Mouse (Mus musculus) midbrain, embryonic 15.5 days (tissue): ENCODE data around the gene Gas2l2. TPM values are rescaled to one million over a fixed set of nuclear protein-coding genes. Genes with fewer than 3 reads are reported as not detected.

Source experiments
- ATAC-seq: fragments of 200-750 bp; cut with Nextera tagmentation; replicated peaks from 2 replicates; pipeline ENCODE4 v1.8.0; 2017; ENCODE audit warnings: moderate TSS enrichment
- H3K27ac ChIP-seq: fragments of 300-500 bp; sonication (generic); 2 replicates; pipeline ENCODE4 v1.5.1; 2015; ENCODE audit warnings: mild to moderate bottlenecking, inconsistent platforms
- H3K27me3 ChIP-seq: fragments of 300-500 bp; sonication (generic); replicated peaks from 2 replicates; pipeline ENCODE4 v1.6.1; 2015; ENCODE audit warnings: inconsistent platforms
- H3K36me3 ChIP-seq: fragments of 300-500 bp; sonication (generic); replicated peaks from 2 replicates; pipeline ENCODE4 v1.6.1; 2015; ENCODE audit warnings: inconsistent platforms
- H3K4me1 ChIP-seq: fragments of 300-500 bp; sonication (generic); 2 replicates; pipeline ENCODE4 v1.6.1; 2015; ENCODE audit warnings: inconsistent platforms
- H3K4me2 ChIP-seq: fragments of 300-500 bp; sonication (generic); 2 replicates; pipeline ENCODE4 v1.6.1; 2015; ENCODE audit warnings: inconsistent platforms, mild to moderate bottlenecking, moderate library complexity
- H3K4me3 ChIP-seq: fragments of 300-500 bp; sonication (generic); 2 replicates; pipeline ENCODE4 v1.5.1; 2015; ENCODE audit warnings: mild to moderate bottlenecking, inconsistent platforms
- H3K9ac ChIP-seq: fragments of 300-500 bp; sonication (generic); 2 replicates; pipeline ENCODE4 v1.6.1; 2015; ENCODE audit warnings: mild to moderate bottlenecking, inconsistent platforms
- H3K9me3 ChIP-seq: fragments of 300-500 bp; sonication (generic); 2 replicates; pipeline ENCODE4 v1.6.1; 2016; ENCODE audit warnings: inconsistent platforms
- WGBS: fragments of 180-500 bp; shearing (Covaris S2); methylation state at CpG from one replicate; pipeline ENCODE4 v1.1.7; 2015; ENCODE audit warnings: mixed read lengths; 5-methylcytosine and 5-hydroxymethylcytosine counted together
- polyA plus RNA-seq: library from polyadenylated mRNA; unstranded; fragments of >200 nt; fragmentation: Nextera tagmentation; extraction: Ambion mirVana; gene quantifications from 2 replicates; pipeline ENCODE4 v1.2.1, GENCODE M21; 2015

Gas2l2 gene
- polyA plus RNA-seq, 1 experiment from 2014 or later: 0.54 TPM

GRCm38 (mm10) chr11:83409792-83410291 is 19.4 kb downstream of the Gas2l2 start:
- H3K4me1 ChIP-seq: peaks cover 27% of the 10 kb centered on the region
- peak overlapping the region; percentile 93 for H3K9ac ChIP-seq
- no peaks in the 10 kb centered on the region for H3K36me3 ChIP-seq
- peak overlapping the region; percentile 89 for H3K4me3 ChIP-seq
- H3K4me2 ChIP-seq: peak overlapping the region; percentile 86
- WGBS: 0% methylated on average over 37 of the region's 40 CpGs
- H3K9me3 ChIP-seq: no peaks in the 10 kb centered on the region
- H3K27ac ChIP-seq: peak overlapping the region; percentile 71
- H3K27me3 ChIP-seq: no peaks in the 10 kb centered on the region
- ATAC-seq: peak; percentile 63; the same call in 1 of the 2 replicates

GRCm38 (mm10) chr11:83409087-83409754 is 20.0 kb downstream of the Gas2l2 start, which contains the start of gene Rasl10b:
Gene Rasl10b, plus strand, starts transcription at chr11:83409137.
- H3K27me3 ChIP-seq: no peaks in the 10 kb centered on the region
- peak within 1 kb of the TSS; percentile 89 for H3K4me3 ChIP-seq
- peaks cover 27% of the 10 kb centered on the region for H3K4me1 ChIP-seq
- peak within 1 kb of the TSS; percentile 86 for H3K4me2 ChIP-seq
- H3K9ac ChIP-seq: peak within 1 kb of the TSS; percentile 93
- peak; percentile 85 for ATAC-seq
- H3K9me3 ChIP-seq: no peaks in the 10 kb centered on the region
- H3K36me3 ChIP-seq: no peaks in the 10 kb centered on the region
- WGBS: under 1% methylated on average over 44 of the region's 44 CpGs
- peak within 1 kb of the TSS; percentile 71 for H3K27ac ChIP-seq

GRCm38 (mm10) chr11:83408242-83408641 is 21.0 kb downstream of the Gas2l2 start:
- H3K36me3 ChIP-seq: no peaks in the 10 kb centered on the region; the same call in 1 of the 2 replicates
- 44% methylated on average over 8 of the region's 8 CpGs for WGBS
- no peak overlapping the region for H3K9ac ChIP-seq
- no peaks in the 10 kb centered on the region for H3K9me3 ChIP-seq
- H3K27me3 ChIP-seq: no peaks in the 10 kb centered on the region
- peaks cover 27% of the 10 kb centered on the region for H3K4me1 ChIP-seq
- no peak overlapping the region for H3K4me3 ChIP-seq
- no peak for ATAC-seq
- H3K27ac ChIP-seq: no peak overlapping the region
- no peak overlapping the region for H3K4me2 ChIP-seq

DNA sequence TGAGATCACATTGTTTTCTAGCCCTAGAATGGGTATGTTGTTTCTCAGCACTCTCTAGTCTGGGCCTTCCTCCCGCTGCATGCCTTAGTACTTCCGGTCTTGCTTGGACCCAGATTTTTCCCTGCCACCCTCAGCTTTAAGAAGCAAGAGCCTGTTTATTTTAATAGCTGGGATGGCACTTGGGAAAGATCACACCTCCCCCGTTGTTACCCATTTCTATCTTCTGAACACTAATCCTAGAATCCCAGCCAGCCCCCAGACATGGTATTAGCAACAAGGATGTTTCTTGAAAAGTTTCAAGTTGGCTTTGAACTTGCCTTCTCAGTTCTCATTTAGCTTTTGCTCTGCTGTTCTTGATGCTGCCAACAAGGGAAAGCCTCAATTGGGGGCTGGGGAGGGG is 22.9 kb downstream of the Gas2l2 start:
- no peaks in the 10 kb centered on the region for H3K27me3 ChIP-seq
- H3K9me3 ChIP-seq: no peaks in the 10 kb centered on the region
- no peak overlapping the region for H3K4me3 ChIP-seq
- H3K9ac ChIP-seq: no peak overlapping the region
- ATAC-seq: no peak
- peaks cover 18% of the 10 kb centered on the region for H3K4me1 ChIP-seq
- H3K27ac ChIP-seq: no peak overlapping the region
- 79% methylated on average over 3 of the region's 3 CpGs for WGBS
- H3K36me3 ChIP-seq: peaks cover 8% of the 10 kb centered on the region
- no peak overlapping the region for H3K4me2 ChIP-seq

- Histone ChIP-seq H3K9ac (no peak overlapping the region), H3K4me3 (no peak overlapping the region), H3K27ac (no peak overlapping the region), H3K9me3 (no peaks in the 10 kb centered on the region), H3K4me1 (no peaks in the 10 kb centered on the region), H3K27me3 (no peaks in the 10 kb centered on the region), H3K4me2 (no peak overlapping the region), H3K36me3 (peaks cover 12% of the 10 kb centered on the region)
- WGBS: 79% methylated on average over 7 of the region's 7 CpGs
- no peak for ATAC-seq
Observed at GRCm38 (mm10) chr11:83403787-83404186, 25.5 kb downstream of the Gas2l2 start.

DNA sequence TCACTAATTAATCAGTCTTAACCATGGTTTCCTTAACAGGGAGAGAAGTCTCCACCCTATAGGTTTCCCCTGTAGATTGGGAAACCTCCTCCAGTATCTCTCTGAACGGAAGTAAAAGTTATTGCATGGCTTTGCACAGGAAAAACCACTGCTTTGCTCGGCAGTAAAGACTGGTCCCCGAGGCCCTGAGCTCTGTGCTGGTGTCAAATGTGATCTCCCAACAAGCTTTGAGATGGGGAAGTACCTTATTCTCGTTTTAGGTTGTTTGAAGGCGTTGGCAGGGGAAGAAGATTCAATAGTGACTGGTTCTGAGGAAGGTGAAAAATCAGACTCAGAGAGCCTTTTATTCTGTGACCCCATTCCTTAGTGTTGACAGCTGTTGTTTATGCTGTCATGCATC is 30.5 kb downstream of the Gas2l2 start:
- whole genome bisulfite sequencing: 86% methylated on average over 5 of the region's 5 CpGs

GRCm38 (mm10) chr11:83397626-83398025 is 31.6 kb downstream of the Gas2l2 start:
- Histone ChIP-seq H3K9ac (no peak overlapping the region), H3K4me1 (peaks cover 10% of the 10 kb centered on the region), H3K9me3 (no peaks in the 10 kb centered on the region), H3K27me3 (no peaks in the 10 kb centered on the region), H3K36me3 (peaks cover 30% of the 10 kb centered on the region), H3K4me3 (no peak overlapping the region), H3K4me2 (no peak overlapping the region), H3K27ac (no peak overlapping the region)
- 92% methylated on average over 7 of the region's 7 CpGs for WGBS
- ATAC-seq: no peak

More for the DNA sequence above, 30.5 kb downstream of the Gas2l2 start:
- H3K9ac ChIP-seq: no peak overlapping the region
- H3K27ac ChIP-seq: no peak overlapping the region
- H3K4me1 ChIP-seq: peaks cover 10% of the 10 kb centered on the region
- H3K36me3 ChIP-seq: peaks cover 30% of the 10 kb centered on the region
- H3K4me3 ChIP-seq: no peak overlapping the region
- H3K4me2 ChIP-seq: no peak overlapping the region
- H3K27me3 ChIP-seq: no peaks in the 10 kb centered on the region
- H3K9me3 ChIP-seq: no peaks in the 10 kb centered on the region
- no peak for ATAC-seq

DNA sequence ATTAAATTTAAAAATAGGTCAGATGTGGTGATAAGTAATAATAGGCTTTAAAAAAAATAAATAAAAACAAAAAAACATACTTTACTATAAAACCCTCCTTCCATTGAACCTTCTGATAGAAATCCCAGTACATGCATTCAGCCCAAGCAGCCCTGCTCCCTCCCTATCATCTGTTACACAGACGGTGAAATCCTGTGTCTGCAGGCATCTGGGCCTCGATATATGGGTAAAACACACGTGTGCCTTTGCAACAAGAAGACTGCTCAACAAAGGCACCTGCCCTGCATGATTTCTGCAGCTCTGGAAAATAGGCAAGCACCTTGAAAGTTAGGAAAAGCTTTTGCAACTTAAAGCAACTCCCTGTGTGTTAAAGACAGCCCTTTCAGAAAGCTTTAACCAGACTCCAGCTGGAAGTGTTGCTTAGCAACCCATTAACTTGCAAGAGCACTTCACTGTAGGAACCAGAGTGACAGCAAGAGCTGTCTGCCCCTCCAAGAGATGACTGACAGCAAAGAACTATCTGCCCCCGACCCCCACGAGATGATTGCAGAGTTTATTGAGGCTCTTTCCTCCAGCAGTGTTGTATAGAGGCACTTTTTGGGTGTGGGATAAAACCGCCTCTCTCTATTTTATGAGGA is 34.3 kb downstream of the Gas2l2 start:
- peaks cover 36% of the 10 kb centered on the region for H3K36me3 ChIP-seq
- H3K4me1 ChIP-seq: peaks cover 10% of the 10 kb centered on the region
- peak overlapping the region; percentile 49; the same call in 1 of the 2 replicates for H3K27ac ChIP-seq
- no peak overlapping the region for H3K4me2 ChIP-seq
- ATAC-seq: peak; percentile 56; the same call in 1 of the 2 replicates
- H3K9ac ChIP-seq: no peak overlapping the region
- H3K27me3 ChIP-seq: no peaks in the 10 kb centered on the region
- 16% methylated on average over 6 of the region's 6 CpGs for WGBS
- no peaks in the 10 kb centered on the region for H3K9me3 ChIP-seq
- H3K4me3 ChIP-seq: no peak overlapping the region

DNA sequence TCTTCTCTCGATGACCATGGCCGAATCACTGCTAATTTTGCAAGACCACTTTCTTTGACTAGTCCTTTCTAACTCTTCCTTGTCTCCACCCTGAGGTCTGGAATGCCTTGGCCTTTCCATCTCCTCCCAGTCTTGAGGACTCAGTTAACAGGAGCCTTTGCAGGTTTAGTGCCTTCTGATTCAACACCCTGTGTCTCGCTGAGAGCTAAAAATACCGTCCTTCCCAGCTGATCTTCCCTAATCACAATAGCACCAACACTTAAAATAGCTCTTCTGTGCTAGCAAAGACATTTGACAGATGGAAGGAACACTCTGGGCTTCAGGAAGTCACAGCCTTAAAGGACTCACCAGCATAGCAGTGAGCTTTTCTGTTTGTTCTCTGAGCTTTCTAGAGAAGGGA is 36.2 kb downstream of the Gas2l2 start:
- 93% methylated on average over 4 of the region's 4 CpGs for WGBS
- Histone ChIP-seq H3K9ac (no peak overlapping the region), H3K36me3 (peaks cover 27% of the 10 kb centered on the region), H3K27ac (no peak overlapping the region), H3K9me3 (no peaks in the 10 kb centered on the region), H3K4me1 (peaks cover 10% of the 10 kb centered on the region), H3K4me3 (no peak overlapping the region), H3K27me3 (no peaks in the 10 kb centered on the region), H3K4me2 (no peak overlapping the region)
- no peak for ATAC-seq

DNA sequence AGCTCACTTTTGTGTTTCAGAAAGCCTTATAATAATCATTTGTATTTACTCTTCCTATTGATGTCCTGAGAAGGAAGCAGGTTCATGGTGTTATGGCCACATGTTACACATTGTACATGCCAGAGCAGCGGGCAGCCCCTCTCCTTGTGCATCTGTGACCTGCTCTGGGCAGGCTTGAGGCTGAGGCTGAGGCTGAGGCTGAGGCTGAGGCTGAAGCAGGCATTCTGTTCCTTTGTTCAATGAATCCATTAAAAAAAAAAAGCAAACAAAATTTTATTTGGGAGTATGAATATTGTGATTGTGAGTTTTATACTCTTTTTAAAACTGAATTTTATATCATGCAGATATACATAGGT is 45.7 kb downstream of the Gas2l2 start:
- Histone ChIP-seq H3K36me3 (no peaks in the 10 kb centered on the region), H3K4me2 (no peak overlapping the region), H3K27me3 (no peaks in the 10 kb centered on the region), H3K9me3 (no peaks in the 10 kb centered on the region), H3K4me1 (0 out of 2 replicates have a peak, but pooled peaks cover 3% of the 10 kb centered on the region), H3K4me3 (no peak overlapping the region), H3K9ac (no peak overlapping the region), H3K27ac (no peak overlapping the region)
- ATAC-seq: no peak
- 70% methylated on average over 1 of the region's 1 CpGs for WGBS

DNA sequence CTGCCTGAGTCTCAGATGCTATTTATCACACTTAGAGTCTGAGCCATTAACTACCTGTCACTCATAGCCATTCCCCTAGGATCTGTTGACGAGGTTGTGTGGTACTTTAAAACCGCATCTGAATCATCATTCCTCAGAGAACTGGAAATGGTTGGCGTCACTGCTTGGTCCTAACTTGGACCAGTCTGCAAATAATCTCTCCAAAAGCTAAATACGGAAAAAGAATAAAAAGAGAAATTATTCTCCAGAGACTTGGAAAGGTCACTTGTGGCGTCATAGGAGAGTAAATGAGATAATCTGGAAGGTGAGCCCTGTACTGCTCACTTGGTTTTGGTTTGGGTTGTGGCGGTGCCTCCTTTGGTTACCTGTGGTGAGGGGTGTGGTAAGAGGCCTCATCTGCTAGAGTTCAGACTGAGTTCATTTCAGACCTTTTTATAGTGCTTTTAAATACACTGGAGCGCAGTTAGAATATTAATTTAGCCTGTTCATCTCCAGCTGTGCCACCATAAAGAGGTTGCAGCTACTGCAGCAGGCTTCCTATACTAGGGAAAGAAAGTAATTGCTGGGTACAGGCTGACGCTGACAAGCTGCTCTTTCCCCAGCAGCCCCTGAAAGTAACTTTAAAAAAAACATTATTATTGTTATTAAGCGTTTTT is 46.3 kb downstream of the Gas2l2 start:
- Histone ChIP-seq H3K4me2 (no peak overlapping the region), H3K9me3 (no peaks in the 10 kb centered on the region), H3K4me1 (0 out of 2 replicates have a peak, but pooled peaks cover 3% of the 10 kb centered on the region), H3K27me3 (no peaks in the 10 kb centered on the region), H3K36me3 (no peaks in the 10 kb centered on the region), H3K4me3 (no peak overlapping the region), H3K27ac (no peak overlapping the region), H3K9ac (no peak overlapping the region)
- no peak for ATAC-seq
- WGBS: 58% methylated on average over 9 of the region's 9 CpGs

DNA sequence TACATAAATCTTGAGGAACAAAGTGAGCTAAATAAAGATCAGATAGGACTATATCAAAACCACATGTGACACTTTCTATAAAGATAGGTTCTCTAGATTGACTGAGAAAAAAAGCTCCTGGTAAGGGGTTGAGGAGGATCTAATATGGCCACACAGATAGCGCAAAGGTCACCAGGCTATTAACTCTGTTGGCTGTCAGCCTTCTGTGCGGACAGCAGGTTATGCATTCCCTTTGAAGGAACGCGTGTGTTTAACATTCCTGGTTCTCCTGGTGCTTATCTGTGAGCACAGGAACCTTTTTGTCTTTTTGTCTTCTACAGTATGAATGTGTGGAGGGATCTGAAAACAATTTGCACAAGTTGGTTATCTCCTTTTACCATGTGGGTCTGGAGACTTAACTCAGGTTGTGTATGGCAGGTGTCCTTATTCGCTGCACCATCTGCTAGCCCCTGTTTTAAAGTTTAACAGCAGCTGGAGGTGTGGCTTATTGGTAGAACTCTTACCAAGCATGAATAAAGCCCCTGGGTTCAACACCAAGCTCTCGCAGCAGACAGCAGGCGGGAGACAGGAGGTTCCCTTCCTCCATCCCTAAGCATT is 49.4 kb downstream of the Gas2l2 start:
- WGBS: 82% methylated on average over 7 of the region's 7 CpGs
- Histone ChIP-seq H3K4me3 (no peak overlapping the region), H3K27ac (no peak overlapping the region), H3K36me3 (peaks cover 10% of the 10 kb centered on the region), H3K4me1 (0 out of 2 replicates have a peak, but pooled peaks cover 3% of the 10 kb centered on the region), H3K4me2 (no peak overlapping the region), H3K27me3 (no peaks in the 10 kb centered on the region), H3K9me3 (no peaks in the 10 kb centered on the region), H3K9ac (no peak overlapping the region)
- no peak for ATAC-seq
